Mouse (Mus musculus): ENCODE data around the gene Cacna1c.

Gene Cacna1c

GRCm38 (mm10) chr6:119087919-119088318, 108.3 kb downstream of the Cacna1c start:
- no peak for DNase-seq

- DNase-seq, result no peak
Measured at GRCm38 (mm10) chr6:119085789-119086188, 110.4 kb downstream of the Cacna1c start.

- no peak for DNase-seq
Measured at GRCm38 (mm10) chr6:119084532-119084931, 111.7 kb downstream of the Cacna1c start.

- no peak for DNase-seq
Measured at GRCm38 (mm10) chr6:119083559-119083958, 112.7 kb downstream of the Cacna1c start.

- DNase-seq, result no peak
Measured at GRCm38 (mm10) chr6:119082662-119083061, 113.6 kb downstream of the Cacna1c start.

- no peak for DNase-seq
Measured at GRCm38 (mm10) chr6:119081650-119082049, 114.6 kb downstream of the Cacna1c start.

- no peak for DNase-seq
Measured at GRCm38 (mm10) chr6:119079626-119080025, 116.6 kb downstream of the Cacna1c start.

GRCm38 (mm10) chr6:119078912-119079311, 117.3 kb downstream of the Cacna1c start:
- no peak for DNase-seq

- no peak for DNase-seq
Measured at GRCm38 (mm10) chr6:119077231-119077630, 119.0 kb downstream of the Cacna1c start.

- no peak for DNase-seq
Measured at GRCm38 (mm10) chr6:119073419-119074071, 122.7 kb downstream of the Cacna1c start.

GRCm38 (mm10) chr6:119072772-119073171, 123.4 kb downstream of the Cacna1c start:
- DNase-seq, result no peak

GRCm38 (mm10) chr6:119070771-119071170, 125.4 kb downstream of the Cacna1c start:
- DNase-seq, result no peak

- no peak for DNase-seq
Measured at GRCm38 (mm10) chr6:119070351-119070750, 125.9 kb downstream of the Cacna1c start.

GRCm38 (mm10) chr6:119069145-119069544, 127.1 kb downstream of the Cacna1c start:
- no peak for DNase-seq

GRCm38 (mm10) chr6:119068650-119069049, 127.6 kb downstream of the Cacna1c start:
- no peak for DNase-seq

- no peak for DNase-seq
Measured at GRCm38 (mm10) chr6:119064961-119065360, 131.3 kb downstream of the Cacna1c start.

- DNase-seq, result no peak
Measured at GRCm38 (mm10) chr6:119064430-119064829, 131.8 kb downstream of the Cacna1c start.

GRCm38 (mm10) chr6:119062695-119063094, 133.5 kb downstream of the Cacna1c start:
- DNase-seq, result no peak

GRCm38 (mm10) chr6:119058896-119059295, 137.3 kb downstream of the Cacna1c start:
- DNase-seq, result no peak

- DNase-seq, result no peak
Measured at GRCm38 (mm10) chr6:119058461-119058860, 137.8 kb downstream of the Cacna1c start.

GRCm38 (mm10) chr6:119057076-119057479, 139.1 kb downstream of the Cacna1c start:
- DNase-seq, result no peak

GRCm38 (mm10) chr6:119052801-119053200, 143.4 kb downstream of the Cacna1c start:
- DNase-seq, result no peak

- no peak for DNase-seq
Measured at GRCm38 (mm10) chr6:119052366-119052765, 143.9 kb downstream of the Cacna1c start.

GRCm38 (mm10) chr6:119051721-119052120, 144.5 kb downstream of the Cacna1c start:
- no peak for DNase-seq

GRCm38 (mm10) chr6:119047340-119047739, 148.9 kb downstream of the Cacna1c start:
- no peak for DNase-seq
